Mouse (Mus musculus): ENCODE data around the gene Grm5. TPM values are rescaled to one million over a fixed set of nuclear protein-coding genes. Genes with fewer than 3 reads are reported as not detected.

Gene Grm5
- polyA plus RNA-seq, 1 experiment from 2014 or later, result 0.08 TPM

GRCm38 (mm10) chr7:87788963-87789362 lies 205.0 kb downstream of the Grm5 start:
- no peaks in the 10 kb centered on the region for H3K36me3 ChIP-seq (ENCODE audit: control insufficient read depth, insufficient read depth, low read length)
- H3K4me1 ChIP-seq (replicated peaks; ENCODE audit: control insufficient read depth, insufficient read depth, low read length), result no peaks in the 10 kb centered on the region
- no peaks in the 10 kb centered on the region for H3K9me3 ChIP-seq (ENCODE audit: control insufficient read depth, low read length)
- ATAC-seq (replicated peaks; ENCODE audit: low FRiP score) (no peak), DNase-seq (ENCODE audit: low spot score) (no peak)
- no peak overlapping the region for H3K4me2 ChIP-seq
- H3K4me3 ChIP-seq (ENCODE audit: low read depth, low read length), result no peak overlapping the region
- no peak overlapping the region for H3K27ac ChIP-seq (ENCODE audit: low read depth, low read length)
- H3K9ac ChIP-seq (ENCODE audit: low read depth, low read length), result no peak overlapping the region
- no peaks in the 10 kb centered on the region for H3K27me3 ChIP-seq (replicated peaks; ENCODE audit: control insufficient read depth, insufficient read depth, low read length)

GRCm38 (mm10) chr7:87793896-87794295 lies 209.9 kb downstream of the Grm5 start:
- H3K4me2 ChIP-seq, result no peak overlapping the region
- ATAC-seq (replicated peaks; ENCODE audit: low FRiP score), result no peak
- 75% methylated on average over 4 of the region's 4 CpGs for WGBS
- no peaks in the 10 kb centered on the region for H3K36me3 ChIP-seq (ENCODE audit: control insufficient read depth, insufficient read depth, low read length)
- no peak overlapping the region for H3K27ac ChIP-seq (ENCODE audit: low read depth, low read length)
- no peak for DNase-seq (ENCODE audit: low spot score)
- H3K4me1 ChIP-seq (replicated peaks; ENCODE audit: control insufficient read depth, insufficient read depth, low read length), result no peaks in the 10 kb centered on the region
- no peak overlapping the region for H3K4me3 ChIP-seq (ENCODE audit: low read depth, low read length)
- no peaks in the 10 kb centered on the region for H3K27me3 ChIP-seq (replicated peaks; ENCODE audit: control insufficient read depth, insufficient read depth, low read length)
- H3K9me3 ChIP-seq (ENCODE audit: control insufficient read depth, low read length), result no peaks in the 10 kb centered on the region
- no peak overlapping the region for H3K9ac ChIP-seq (ENCODE audit: low read depth, low read length)

GRCm38 (mm10) chr7:87824898-87825297 lies 240.9 kb downstream of the Grm5 start:
- WGBS, result 57% methylated on average over 1 of the region's 1 CpGs
- Histone ChIP-seq H3K36me3 (ENCODE audit: control insufficient read depth, insufficient read depth, low read length) (no peaks in the 10 kb centered on the region), H3K9me3 (ENCODE audit: control insufficient read depth, low read length) (no peaks in the 10 kb centered on the region), H3K9ac (ENCODE audit: low read depth, low read length) (no peak overlapping the region), H3K4me1 (replicated peaks; ENCODE audit: control insufficient read depth, insufficient read depth, low read length) (no peaks in the 10 kb centered on the region), H3K27me3 (replicated peaks; ENCODE audit: control insufficient read depth, insufficient read depth, low read length) (no peaks in the 10 kb centered on the region), H3K4me3 (ENCODE audit: low read depth, low read length) (no peak overlapping the region), H3K27ac (ENCODE audit: low read depth, low read length) (no peak overlapping the region), H3K4me2 (no peak overlapping the region)
- no peak for DNase-seq (ENCODE audit: low spot score)
- no peak for ATAC-seq (replicated peaks; ENCODE audit: low FRiP score)

- H3K4me3 ChIP-seq (ENCODE audit: low read depth, low read length), result no peak overlapping the region
- DNase-seq (ENCODE audit: low spot score) (no peak), ATAC-seq (replicated peaks; ENCODE audit: low FRiP score) (no peak)
- WGBS, result 67% methylated on average over 4 of the region's 4 CpGs
- no peak overlapping the region for H3K27ac ChIP-seq (ENCODE audit: low read depth, low read length)
- no peaks in the 10 kb centered on the region for H3K9me3 ChIP-seq (ENCODE audit: control insufficient read depth, low read length)
- no peaks in the 10 kb centered on the region for H3K4me1 ChIP-seq (replicated peaks; ENCODE audit: control insufficient read depth, insufficient read depth, low read length)
- H3K27me3 ChIP-seq (replicated peaks; ENCODE audit: control insufficient read depth, insufficient read depth, low read length), result no peaks in the 10 kb centered on the region
- no peak overlapping the region for H3K9ac ChIP-seq (ENCODE audit: low read depth, low read length)
- H3K4me2 ChIP-seq, result no peak overlapping the region
- no peaks in the 10 kb centered on the region for H3K36me3 ChIP-seq (ENCODE audit: control insufficient read depth, insufficient read depth, low read length)
Observed at GRCm38 (mm10) chr7:87834669-87835068, 250.7 kb downstream of the Grm5 start.

DNA sequence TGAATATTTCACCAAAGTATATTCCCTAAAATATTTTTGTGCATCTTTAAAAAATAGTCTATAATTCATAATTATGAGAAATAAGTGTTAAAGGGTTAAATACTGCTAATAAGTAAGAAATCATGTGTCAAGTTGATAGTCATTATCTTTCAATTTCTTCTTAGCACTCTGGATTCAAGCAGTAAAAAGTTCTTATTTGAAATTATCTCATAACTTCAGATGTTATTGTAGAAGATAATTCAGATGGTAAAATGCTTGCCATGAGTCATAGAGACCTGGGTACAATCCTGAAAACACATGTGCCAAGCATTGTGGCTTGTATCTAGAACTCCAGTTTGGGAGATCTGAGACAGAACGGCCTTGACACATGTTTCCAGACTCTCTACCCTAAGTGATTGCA lies 254.6 kb downstream of the Grm5 start:
- 62% methylated on average over 1 of the region's 1 CpGs for WGBS
- ATAC-seq (replicated peaks; ENCODE audit: low FRiP score) (no peak), DNase-seq (ENCODE audit: low spot score) (no peak)
- no peaks in the 10 kb centered on the region for H3K4me1 ChIP-seq (replicated peaks; ENCODE audit: control insufficient read depth, insufficient read depth, low read length)
- no peak overlapping the region for H3K4me3 ChIP-seq (ENCODE audit: low read depth, low read length)
- H3K4me2 ChIP-seq, result no peak overlapping the region
- no peak overlapping the region for H3K27ac ChIP-seq (ENCODE audit: low read depth, low read length)
- H3K27me3 ChIP-seq (replicated peaks; ENCODE audit: control insufficient read depth, insufficient read depth, low read length), result no peaks in the 10 kb centered on the region
- no peak overlapping the region for H3K9ac ChIP-seq (ENCODE audit: low read depth, low read length)
- H3K36me3 ChIP-seq (ENCODE audit: control insufficient read depth, insufficient read depth, low read length), result no peaks in the 10 kb centered on the region
- H3K9me3 ChIP-seq (ENCODE audit: control insufficient read depth, low read length), result no peaks in the 10 kb centered on the region

GRCm38 (mm10) chr7:87843496-87843895 lies 259.5 kb downstream of the Grm5 start:
- Histone ChIP-seq H3K27ac (ENCODE audit: low read depth, low read length) (no peak overlapping the region), H3K27me3 (replicated peaks; ENCODE audit: control insufficient read depth, insufficient read depth, low read length) (no peaks in the 10 kb centered on the region), H3K9me3 (ENCODE audit: control insufficient read depth, low read length) (no peaks in the 10 kb centered on the region), H3K9ac (ENCODE audit: low read depth, low read length) (no peak overlapping the region), H3K4me2 (no peak overlapping the region), H3K4me1 (replicated peaks; ENCODE audit: control insufficient read depth, insufficient read depth, low read length) (no peaks in the 10 kb centered on the region), H3K36me3 (ENCODE audit: control insufficient read depth, insufficient read depth, low read length) (no peaks in the 10 kb centered on the region), H3K4me3 (ENCODE audit: low read depth, low read length) (no peak overlapping the region)
- ATAC-seq (replicated peaks; ENCODE audit: low FRiP score) (no peak), DNase-seq (ENCODE audit: low spot score) (no peak)

GRCm38 (mm10) chr7:87846082-87846481 lies 262.1 kb downstream of the Grm5 start:
- no peak for ATAC-seq (replicated peaks; ENCODE audit: low FRiP score)
- no peaks in the 10 kb centered on the region for H3K9me3 ChIP-seq (ENCODE audit: control insufficient read depth, low read length)
- H3K4me2 ChIP-seq, result no peak overlapping the region
- H3K36me3 ChIP-seq (ENCODE audit: control insufficient read depth, insufficient read depth, low read length), result no peaks in the 10 kb centered on the region
- H3K4me1 ChIP-seq (replicated peaks; ENCODE audit: control insufficient read depth, insufficient read depth, low read length), result no peaks in the 10 kb centered on the region
- DNase-seq (ENCODE audit: low spot score), result no peak
- H3K27me3 ChIP-seq (replicated peaks; ENCODE audit: control insufficient read depth, insufficient read depth, low read length), result no peaks in the 10 kb centered on the region
- H3K9ac ChIP-seq (ENCODE audit: low read depth, low read length), result no peak overlapping the region
- no peak overlapping the region for H3K27ac ChIP-seq (ENCODE audit: low read depth, low read length)
- no peak overlapping the region for H3K4me3 ChIP-seq (ENCODE audit: low read depth, low read length)

DNA sequence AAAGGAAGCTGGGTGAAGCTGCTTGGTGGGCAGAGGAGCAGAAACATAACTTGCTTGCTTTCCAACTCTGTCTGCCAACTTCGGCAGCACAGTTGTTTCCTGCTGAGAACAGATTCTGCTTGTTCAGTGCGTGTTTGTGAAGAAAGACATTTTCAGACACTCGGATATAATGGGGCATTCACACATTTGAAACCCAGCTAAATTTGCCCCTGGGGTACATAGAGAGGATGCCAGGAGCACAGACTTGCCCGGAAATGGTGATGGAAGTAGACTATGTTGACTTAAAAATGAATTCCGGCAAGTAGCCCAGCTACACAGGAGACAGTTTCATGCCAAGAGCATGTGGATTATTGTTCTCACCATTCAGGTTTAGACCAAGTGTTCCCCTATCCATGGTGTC lies 342.0 kb downstream of the Grm5 start:
- Histone ChIP-seq H3K27me3 (replicated peaks; ENCODE audit: control insufficient read depth, insufficient read depth, low read length) (no peaks in the 10 kb centered on the region), H3K9ac (ENCODE audit: low read depth, low read length) (no peak overlapping the region), H3K4me3 (ENCODE audit: low read depth, low read length) (no peak overlapping the region), H3K36me3 (ENCODE audit: control insufficient read depth, insufficient read depth, low read length) (no peaks in the 10 kb centered on the region), H3K27ac (ENCODE audit: low read depth, low read length) (no peak overlapping the region), H3K4me2 (no peak overlapping the region), H3K9me3 (ENCODE audit: control insufficient read depth, low read length) (no peaks in the 10 kb centered on the region), H3K4me1 (replicated peaks; ENCODE audit: control insufficient read depth, insufficient read depth, low read length) (no peaks in the 10 kb centered on the region)
- DNase-seq (ENCODE audit: low spot score) (no peak), ATAC-seq (replicated peaks; ENCODE audit: low FRiP score) (no peak)
- WGBS, result 64% methylated on average over 5 of the region's 5 CpGs

- Histone ChIP-seq H3K36me3 (ENCODE audit: control insufficient read depth, insufficient read depth, low read length) (no peaks in the 10 kb centered on the region), H3K27me3 (replicated peaks; ENCODE audit: control insufficient read depth, insufficient read depth, low read length) (no peaks in the 10 kb centered on the region), H3K27ac (ENCODE audit: low read depth, low read length) (no peak overlapping the region), H3K9me3 (ENCODE audit: control insufficient read depth, low read length) (no peaks in the 10 kb centered on the region), H3K4me3 (ENCODE audit: low read depth, low read length) (no peak overlapping the region), H3K4me2 (no peak overlapping the region), H3K9ac (ENCODE audit: low read depth, low read length) (no peak overlapping the region), H3K4me1 (replicated peaks; ENCODE audit: control insufficient read depth, insufficient read depth, low read length) (no peaks in the 10 kb centered on the region)
- DNase-seq (ENCODE audit: low spot score), result no peak
- WGBS, result 67% methylated on average over 1 of the region's 1 CpGs
- ATAC-seq (replicated peaks; ENCODE audit: low FRiP score), result no peak
Observed at GRCm38 (mm10) chr7:87937415-87937814, 353.4 kb downstream of the Grm5 start.

All from liver, embryonic 11.5 days (tissue).